Mouse (Mus musculus) liver, adult 2 months (tissue): ENCODE measurements around the gene Gpkow. TPM values are rescaled to one million over a fixed set of nuclear protein-coding genes. Genes with fewer than 3 reads are reported as not detected.

Source experiments
- DNase-seq: peaks from one replicate; pipeline ENCODE4 v3.0.0-alpha.2; 2011; ENCODE audit warnings: low read depth, low spot score; ENCODE audit errors: extremely low read depth
- H3K27ac ChIP-seq: fragments of 200-500 bp; replicated peaks from 2 replicates; pipeline ENCODE4 v1.5.1; 2012; ENCODE audit warnings: low read depth, mild to moderate bottlenecking, control low read depth, inconsistent platforms, low read length; ENCODE audit not compliant: insufficient read depth
- H3K27me3 ChIP-seq: fragments of 200-500 bp; 2 replicates; pipeline ENCODE4 v1.6.1; 2012; ENCODE audit warnings: mild to moderate bottlenecking, moderate library complexity, low read length, inconsistent platforms; ENCODE audit not compliant: control insufficient read depth, insufficient read depth
- H3K36me3 ChIP-seq: fragments of 200-500 bp; 2 replicates; pipeline ENCODE4 v1.6.1; 2012; ENCODE audit warnings: low read length, inconsistent platforms; ENCODE audit not compliant: control insufficient read depth, insufficient read depth
- H3K4me1 ChIP-seq: fragments of 200-500 bp; 2 replicates; pipeline ENCODE4 v1.6.1; 2011; ENCODE audit warnings: low read length; ENCODE audit not compliant: control insufficient read depth, insufficient read depth
- H3K4me3 ChIP-seq: fragments of 200-500 bp; 2 replicates; pipeline ENCODE4 v1.5.1; 2011; ENCODE audit warnings: low read depth, mild to moderate bottlenecking, control low read depth, low read length, moderate library complexity; ENCODE audit not compliant: insufficient read depth
- H3K79me2 ChIP-seq: fragments of 200-500 bp; 2 replicates; pipeline ENCODE4 v1.6.1; 2012; ENCODE audit warnings: inconsistent platforms, mild to moderate bottlenecking, low read length, moderate library complexity; ENCODE audit not compliant: control insufficient read depth, insufficient read depth
- H3K9ac ChIP-seq: fragments of 200-500 bp; 2 replicates; pipeline ENCODE4 v1.6.1; 2012; ENCODE audit warnings: low read depth, mild to moderate bottlenecking, control low read depth, inconsistent platforms, low read length
- CTCF ChIP-seq: fragments of 200-500 bp; IDR thresholded peaks from 2 replicates; pipeline ENCODE4 v1.5.1; 2011; ENCODE audit warnings: low read depth, low read length, control low read depth
- POLR2A ChIP-seq: fragments of 200-500 bp; IDR thresholded peaks from 2 replicates; pipeline ENCODE4 v1.6.1; 2011; ENCODE audit warnings: low read length, control low read depth; ENCODE audit not compliant: insufficient read depth; ENCODE audit errors: extremely low read depth
- WGBS: fragments of 180-500 bp; shearing (Covaris S2); methylation state at CpG from one replicate; pipeline ENCODE4 v1.1.7; 2018; 5-methylcytosine and 5-hydroxymethylcytosine counted together
- polyA plus RNA-seq: library from polyadenylated mRNA; depleted of rRNA; stranded (reverse); fragments of >200 nt; gene quantifications from 2 replicates; pipeline ENCODE4 v1.2.3, GENCODE M21; 2012
- total RNA-seq: library from RNA; depleted of rRNA; stranded (reverse); fragments of >200 nt; gene quantifications from 2 replicates; pipeline ENCODE4 v1.2.3, GENCODE M21; 2014

Gene Gpkow
- total and polyA plus RNA-seq, 2 experiments, result 4.3 to 5.0 TPM

GRCm38 (mm10) chrX:7661086-7661485, 35.8 kb upstream of the Gpkow start:
- no peak overlapping the region for H3K27ac ChIP-seq
- no peak overlapping the region for H3K9ac ChIP-seq
- H3K4me1 ChIP-seq, result peaks cover 3% of the 10 kb centered on the region
- no peak for DNase-seq
- no peaks in the 10 kb centered on the region for H3K79me2 ChIP-seq
- TF ChIP-seq POLR2A (no peak), CTCF (no peak)
- no peak overlapping the region for H3K4me3 ChIP-seq
- H3K27me3 ChIP-seq, result no peaks in the 10 kb centered on the region
- peaks cover 9% of the 10 kb centered on the region for H3K36me3 ChIP-seq
- WGBS, result 96% methylated on average over 4 of the region's 4 CpGs

- Histone ChIP-seq H3K4me3 (no peak overlapping the region), H3K27me3 (no peaks in the 10 kb centered on the region), H3K4me1 (peaks cover 2% of the 10 kb centered on the region), H3K79me2 (no peaks in the 10 kb centered on the region), H3K9ac (no peak overlapping the region), H3K36me3 (peaks cover 9% of the 10 kb centered on the region), H3K27ac (no peak overlapping the region)
- no peak for DNase-seq
- no peak for TF ChIP-seq POLR2A
- TF ChIP-seq CTCF, result no peak
- WGBS, result 85% methylated on average over 3 of the region's 3 CpGs
Observed at GRCm38 (mm10) chrX:7662936-7663335, 34.0 kb upstream of the Gpkow start.

GRCm38 (mm10) chrX:7664791-7665190, 32.1 kb upstream of the Gpkow start:
- no peak overlapping the region for H3K27ac ChIP-seq
- peak; percentile 52 for DNase-seq
- WGBS, result 76% methylated on average over 11 of the region's 11 CpGs
- H3K36me3 ChIP-seq, result peaks cover 9% of the 10 kb centered on the region
- H3K9ac ChIP-seq, result no peak overlapping the region
- no peak for TF ChIP-seq CTCF
- TF ChIP-seq POLR2A, result no peak
- H3K4me3 ChIP-seq, result no peak overlapping the region
- H3K27me3 ChIP-seq, result no peaks in the 10 kb centered on the region
- no peaks in the 10 kb centered on the region for H3K79me2 ChIP-seq
- no peaks in the 10 kb centered on the region for H3K4me1 ChIP-seq

GRCm38 (mm10) chrX:7665739-7666502, 31.0 kb upstream of the Gpkow start:
- TF ChIP-seq POLR2A (no peak), CTCF (no peak)
- DNase-seq, result no peak
- no peak overlapping the region for H3K9ac ChIP-seq
- H3K79me2 ChIP-seq, result no peaks in the 10 kb centered on the region
- no peak overlapping the region for H3K27ac ChIP-seq
- no peaks in the 10 kb centered on the region; the same call in 1 of the 2 replicates for H3K4me1 ChIP-seq
- no peaks in the 10 kb centered on the region for H3K27me3 ChIP-seq
- H3K36me3 ChIP-seq, result peaks cover 5% of the 10 kb centered on the region
- H3K4me3 ChIP-seq, result no peak overlapping the region
- 82% methylated on average over 21 of the region's 21 CpGs for WGBS

GRCm38 (mm10) chrX:7670390-7670881, 26.5 kb upstream of the Gpkow start:
- Histone ChIP-seq H3K79me2 (no peaks in the 10 kb centered on the region), H3K4me1 (no peaks in the 10 kb centered on the region; the same call in 1 of the 2 replicates), H3K9ac (peak overlapping the region; percentile 52; the same call in 1 of the 2 replicates), H3K36me3 (no peaks in the 10 kb centered on the region), H3K4me3 (peak overlapping the region; percentile 56), H3K27ac (no peak overlapping the region), H3K27me3 (no peaks in the 10 kb centered on the region)
- TF ChIP-seq CTCF (no peak), POLR2A (no peak)
- DNase-seq, result no peak
- 15% methylated on average over 19 of the region's 19 CpGs for WGBS
